Comparison of ENCODE assay signal across 8 mouse cellular contexts in genomic region chr10:57487201-57487600, GRCm38 (mm10). TPM values are rescaled to one million over a fixed set of nuclear protein-coding genes. Genes with fewer than 3 reads are reported as not detected.
DNase-seq lines count a peak whose midpoint lies in the region; ATAC-seq and TF ChIP-seq lines count a peak whose summit lies in the region.

No protein-coding gene starts in this region.

- peaks cover 2% of the 10 kb centered on the region; the same call in 1 of the 2 replicates for H3K4me1 ChIP-seq in lung, adult 2 months (ENCODE audit: control insufficient read depth, insufficient read depth, low read length)
- H3K4me1 ChIP-seq in forebrain, embryonic 16.5 days (replicated peaks; ENCODE audit: control insufficient read depth, insufficient read depth, low read length): peaks cover 14% of the 10 kb centered on the region
- H3K4me1 ChIP-seq in liver, postnatal 0 days (ENCODE audit: insufficient read depth): peaks cover 8% of the 10 kb centered on the region; the same call in 1 of the 2 replicates

- TF ChIP-seq CTCF in lung, adult 2 months (IDR thresholded peaks at IDR 0.05; ENCODE audit: insufficient read depth, low read length): no peak
- no peak for TF ChIP-seq CTCF in liver, postnatal 0 days (IDR thresholded peaks at IDR 0.05; ENCODE audit: low read depth)

- WGBS in lung, adult 2 months: 2% methylated on average over 8 of the region's 8 CpGs
- under 1% methylated on average over 8 of the region's 8 CpGs for WGBS in forebrain, embryonic 16.5 days
- 5% methylated on average over 8 of the region's 8 CpGs for WGBS in liver, postnatal 0 days (ENCODE audit: insufficient replicate concordance)

- no peak for TF ChIP-seq EP300 in liver, postnatal 0 days (IDR thresholded peaks at IDR 0.05; ENCODE audit: low read depth)

- peak overlapping the region; percentile 65 for H3K4me2 ChIP-seq in forebrain, embryonic 16.5 days (ENCODE audit: low read length)
- peak overlapping the region; percentile 89 for H3K4me2 ChIP-seq in liver, postnatal 0 days (ENCODE audit: low read depth, low read length)

- ATAC-seq in forebrain, embryonic 16.5 days: no peak
- ATAC-seq in liver, postnatal 0 days: no peak

- peak overlapping the region; percentile 99 for H3K9ac ChIP-seq in forebrain, embryonic 16.5 days (replicated peaks; ENCODE audit: low read depth, low read length)
- H3K9ac ChIP-seq in liver, postnatal 0 days (replicated peaks): peak overlapping the region; percentile 77

- H3K36me3 ChIP-seq in forebrain, embryonic 16.5 days (ENCODE audit: control insufficient read depth, insufficient read depth): 0 out of 2 replicates have a peak, but pooled peaks cover 3% of the 10 kb centered on the region
- H3K36me3 ChIP-seq in liver, postnatal 0 days (replicated peaks; ENCODE audit: insufficient read depth, low read length): no peaks in the 10 kb centered on the region

- DNase-seq in lung, adult 2 months: no peak
- DNase-seq in lung, postnatal 25 days (ENCODE audit: low spot score): no peak
- peak; percentile 18 for DNase-seq in brain, adult 2 months (ENCODE audit: low read depth, low spot score)
- no peak for DNase-seq in liver, postnatal 0 days
- no peak for DNase-seq in urinary bladder, adult 2 months (ENCODE audit: low spot score)
- DNase-seq in gastrocnemius, postnatal 14 days: no peak
- DNase-seq in cerebellum, adult 9-10 months: no peak

- H3K27ac ChIP-seq in forebrain, embryonic 16.5 days (ENCODE audit: low read length): peak overlapping the region; percentile 97; the same call in 1 of the 2 replicates
- H3K27ac ChIP-seq in liver, postnatal 0 days (ENCODE audit: low read depth): peak overlapping the region; percentile 84

- H3K4me3 ChIP-seq in lung, adult 2 months (replicated peaks; ENCODE audit: extremely low read depth, low read depth, low read length): peak overlapping the region; percentile 34
- H3K4me3 ChIP-seq in forebrain, embryonic 16.5 days (replicated peaks; ENCODE audit: low read length): peak overlapping the region; percentile 94
- peak overlapping the region; percentile 76 for H3K4me3 ChIP-seq in liver, postnatal 0 days (ENCODE audit: low read depth, low read length)

- intact Hi-C loops in gastrocnemius, postnatal 14 days (cut with DNase I; ENCODE audit: low total_unique reads): no loop called here

- TF ChIP-seq POLR2A in lung, adult 2 months (IDR thresholded peaks at IDR 0.05; ENCODE audit: borderline replicate concordance, extremely low read depth, low read depth, low read length): no peak

- no peaks in the 10 kb centered on the region for H3K27me3 ChIP-seq in forebrain, embryonic 16.5 days (replicated peaks; ENCODE audit: control insufficient read depth, insufficient read depth, low read length)
- no peaks in the 10 kb centered on the region for H3K27me3 ChIP-seq in liver, postnatal 0 days (ENCODE audit: insufficient read depth, low read length)

- no peaks in the 10 kb centered on the region for H3K9me3 ChIP-seq in forebrain, embryonic 16.5 days (ENCODE audit: control insufficient read depth, low read length)
- no peaks in the 10 kb centered on the region for H3K9me3 ChIP-seq in liver, postnatal 0 days (ENCODE audit: low read length)

RNA-seq across cellular contexts. Expression of gene Hsf2, which starts 1.0 kb away (rescaled TPM):
- polyA plus RNA-seq in lung, adult 2 months (2012; rRNA removed): 2.9 and 4.7 TPM in 2 replicates
- 67.1 and 70.5 TPM in 2 replicates for polyA plus RNA-seq in forebrain, embryonic 16.5 days (2015; fragmentation: Nextera tagmentation; extraction: Ambion mirVana)
- 20.2 and 27.3 TPM in 2 replicates for polyA plus RNA-seq in liver, postnatal 0 days (2015; fragmentation: Nextera tagmentation; extraction: Ambion mirVana)
- polyA plus RNA-seq in urinary bladder, adult 2 months (2012; rRNA removed): 10.6 and 10.7 TPM in 2 replicates
- 10 to 100 TPM; 26.9 to 32.5 TPM for total RNA-seq in gastrocnemius, postnatal 14 days (2021)

RNA-seq across cellular contexts. Expression of gene Serinc1, which starts 45.1 kb away (rescaled TPM):
- 58.1 and 75.5 TPM in 2 replicates for polyA plus RNA-seq in lung, adult 2 months (2012; rRNA removed)
- polyA plus RNA-seq in forebrain, embryonic 16.5 days (2015; fragmentation: Nextera tagmentation; extraction: Ambion mirVana): 421 and 448 TPM in 2 replicates
- polyA plus RNA-seq in liver, postnatal 0 days (2015; fragmentation: Nextera tagmentation; extraction: Ambion mirVana): 79.2 and 81.6 TPM in 2 replicates
- polyA plus RNA-seq in urinary bladder, adult 2 months (2012; rRNA removed): 154 and 172 TPM in 2 replicates
- 100 to 1,000 TPM; 155 to 159 TPM for total RNA-seq in gastrocnemius, postnatal 14 days (2021)

Comparison
In these comparisons a context has a peak if more than half of its experiments do, and no peak if none do; other contexts are left out.
1. H3K4me3 ChIP-seq: peak in every context shown above with its lines; median percentile 94 in forebrain, embryonic 16.5 days; 76 in liver, postnatal 0 days; 34 in lung, adult 2 months.